Mouse (Mus musculus): ENCODE results near the gene Cmya5.

GRCm38 (mm10) chr13:93095097-93095791 is 49.3 kb downstream of the Cmya5 start:
- TF ChIP-seq CTCF (conservative IDR thresholded peaks at IDR 0.05; ENCODE audit: low read length) (no peak), NANOG (IDR thresholded peaks at IDR 0.05; ENCODE audit: borderline replicate concordance, low read length) (no peak), POU5F1 (IDR thresholded peaks at IDR 0.05; ENCODE audit: borderline replicate concordance, low read length) (no peak)
